Mouse (Mus musculus) embryonic facial prominence, embryonic 13.5 days (tissue): ENCODE measurements around the gene Chchd6. TPM values are rescaled to one million over a fixed set of nuclear protein-coding genes. Genes with fewer than 3 reads are reported as not detected.

Experiments
- ATAC-seq: fragments of 200-750 bp; cut with Nextera tagmentation; 2 replicates; pipeline ENCODE4 v1.8.0; 2017; ENCODE audit warnings: low read depth; ENCODE audit not compliant: insufficient number of reproducible peaks, insufficient read depth, low FRiP score, low TSS enrichment
- H3K27ac ChIP-seq: fragments of 300-500 bp; sonication (generic); 2 replicates; pipeline ENCODE4 v1.5.1; 2015; ENCODE audit warnings: moderate library complexity, mild to moderate bottlenecking, inconsistent platforms
- H3K27me3 ChIP-seq: fragments of 300-500 bp; sonication (generic); 2 replicates; pipeline ENCODE4 v1.6.1; 2015; ENCODE audit warnings: mild to moderate bottlenecking, inconsistent platforms
- H3K36me3 ChIP-seq: fragments of 300-500 bp; sonication (generic); 2 replicates; pipeline ENCODE4 v1.6.1; 2015; ENCODE audit warnings: mild to moderate bottlenecking, inconsistent platforms
- H3K4me1 ChIP-seq: fragments of 300-500 bp; sonication (generic); 2 replicates; pipeline ENCODE4 v1.6.1; 2015; ENCODE audit warnings: inconsistent platforms
- H3K4me2 ChIP-seq: fragments of 300-500 bp; sonication (generic); 2 replicates; pipeline ENCODE4 v1.6.1; 2015; ENCODE audit warnings: moderate library complexity, mild to moderate bottlenecking, inconsistent platforms
- H3K4me3 ChIP-seq: fragments of 300-500 bp; sonication (generic); 2 replicates; pipeline ENCODE4 v1.5.1; 2015; ENCODE audit warnings: mild to moderate bottlenecking, inconsistent platforms
- H3K9ac ChIP-seq: fragments of 300-500 bp; sonication (generic); 2 replicates; pipeline ENCODE4 v1.6.1; 2015; ENCODE audit warnings: mild to moderate bottlenecking, inconsistent platforms
- H3K9me3 ChIP-seq: fragments of 300-500 bp; sonication (generic); 2 replicates; pipeline ENCODE4 v1.6.1; 2016; ENCODE audit warnings: inconsistent platforms
- WGBS: fragments of 180-500 bp; shearing (Covaris S2); methylation state at CpG from one replicate; pipeline ENCODE4 v1.1.7; 2015; ENCODE audit warnings: mixed read lengths; 5-methylcytosine and 5-hydroxymethylcytosine counted together
- polyA plus RNA-seq: library from polyadenylated mRNA; unstranded; fragments of >200 nt; fragmentation: Nextera tagmentation; extraction: Ambion mirVana; gene quantifications from 2 replicates; pipeline ENCODE4 v1.2.1, GENCODE M21; 2015

The Chchd6 gene
- polyA plus RNA-seq, 1 experiment from 2014 or later: 67.2 TPM

DNA sequence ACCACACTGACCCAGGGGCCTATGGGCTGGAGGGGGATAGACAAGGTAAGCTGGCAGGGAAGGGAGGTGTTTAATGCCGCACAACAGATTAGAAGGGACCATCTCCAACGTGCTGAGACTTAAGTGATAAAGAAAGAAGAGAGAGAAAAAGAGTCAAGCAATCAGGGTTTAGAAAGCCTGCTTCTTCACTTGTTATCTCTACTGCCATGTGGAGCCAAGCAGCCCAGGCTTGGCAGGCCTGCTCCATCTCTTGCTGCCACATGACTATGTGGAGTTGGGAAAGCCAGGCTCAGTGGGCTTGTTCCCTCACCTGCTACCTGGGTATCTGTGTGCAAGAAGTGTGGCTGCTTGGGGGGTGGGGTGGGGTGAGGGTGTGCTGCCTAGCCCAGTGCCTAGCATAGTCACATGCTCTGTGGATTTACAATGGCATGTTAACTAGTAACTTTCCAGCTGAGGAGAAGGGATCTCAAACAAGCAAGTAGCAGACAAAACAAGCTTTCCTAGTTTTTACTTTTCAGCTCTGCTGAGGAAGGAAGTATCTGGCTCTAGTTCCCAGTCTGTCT lies 163.5 kb downstream of the Chchd6 start:
- WGBS: 82% methylated on average over 2 of the region's 2 CpGs
- no peak for ATAC-seq

GRCm38 (mm10) chr6:89430749-89431148 lies 164.7 kb downstream of the Chchd6 start:
- no peak for ATAC-seq
- H3K4me3 ChIP-seq: no peak overlapping the region
- H3K9ac ChIP-seq: no peak overlapping the region
- H3K9me3 ChIP-seq: no peaks in the 10 kb centered on the region
- H3K36me3 ChIP-seq: no peaks in the 10 kb centered on the region
- H3K27me3 ChIP-seq: no peaks in the 10 kb centered on the region
- H3K27ac ChIP-seq: no peak overlapping the region
- H3K4me2 ChIP-seq: no peak overlapping the region
- 0 out of 2 replicates have a peak, but pooled peaks cover 5% of the 10 kb centered on the region for H3K4me1 ChIP-seq

More for the DNA sequence above, 163.5 kb downstream of the Chchd6 start:
- H3K4me3 ChIP-seq: no peak overlapping the region
- no peaks in the 10 kb centered on the region for H3K4me1 ChIP-seq
- no peak overlapping the region for H3K27ac ChIP-seq
- no peak overlapping the region for H3K9ac ChIP-seq
- H3K4me2 ChIP-seq: no peak overlapping the region
- H3K9me3 ChIP-seq: no peaks in the 10 kb centered on the region
- H3K27me3 ChIP-seq: no peaks in the 10 kb centered on the region
- no peaks in the 10 kb centered on the region for H3K36me3 ChIP-seq

DNA sequence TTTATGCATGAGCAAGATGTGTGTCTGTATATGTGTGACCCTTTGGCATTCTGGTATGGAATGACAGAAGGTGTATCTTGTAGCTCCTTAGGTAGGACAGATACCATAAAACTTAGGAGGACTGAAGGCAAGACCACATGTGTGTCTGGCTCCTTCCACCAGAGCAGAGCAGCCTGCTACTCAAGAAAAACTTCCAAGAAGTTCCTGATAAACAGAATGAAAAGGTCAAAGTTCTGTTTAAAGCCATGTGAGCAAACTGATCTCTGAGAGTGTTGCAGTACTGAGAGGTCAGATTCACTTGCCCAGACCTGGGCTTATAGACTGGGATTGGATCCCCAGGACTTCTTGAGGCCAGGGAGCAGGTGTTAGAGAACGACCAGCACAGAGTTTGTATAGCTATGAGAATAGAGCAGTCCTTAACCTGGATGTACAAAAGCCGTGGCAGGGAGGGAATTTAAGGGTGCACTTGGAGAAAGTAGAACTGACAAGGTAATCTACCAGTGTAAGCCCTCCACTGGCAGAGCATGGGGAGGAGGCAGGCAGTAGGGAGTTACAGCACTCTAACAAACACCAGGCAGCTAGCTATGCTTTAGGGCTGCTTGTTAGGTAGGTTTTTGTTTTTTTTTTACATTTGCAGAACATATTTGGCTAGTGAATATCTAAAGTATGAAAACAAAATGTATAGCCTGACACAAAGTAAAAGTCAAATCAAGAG lies 166.6 kb downstream of the Chchd6 start:
- ATAC-seq: no peak
- Histone ChIP-seq H3K27me3 (no peaks in the 10 kb centered on the region), H3K9me3 (no peaks in the 10 kb centered on the region), H3K4me1 (0 out of 2 replicates have a peak, but pooled peaks cover 5% of the 10 kb centered on the region), H3K27ac (no peak overlapping the region), H3K4me3 (no peak overlapping the region), H3K4me2 (no peak overlapping the region), H3K9ac (no peak overlapping the region), H3K36me3 (no peaks in the 10 kb centered on the region)
- WGBS: 71% methylated on average over 2 of the region's 2 CpGs

DNA sequence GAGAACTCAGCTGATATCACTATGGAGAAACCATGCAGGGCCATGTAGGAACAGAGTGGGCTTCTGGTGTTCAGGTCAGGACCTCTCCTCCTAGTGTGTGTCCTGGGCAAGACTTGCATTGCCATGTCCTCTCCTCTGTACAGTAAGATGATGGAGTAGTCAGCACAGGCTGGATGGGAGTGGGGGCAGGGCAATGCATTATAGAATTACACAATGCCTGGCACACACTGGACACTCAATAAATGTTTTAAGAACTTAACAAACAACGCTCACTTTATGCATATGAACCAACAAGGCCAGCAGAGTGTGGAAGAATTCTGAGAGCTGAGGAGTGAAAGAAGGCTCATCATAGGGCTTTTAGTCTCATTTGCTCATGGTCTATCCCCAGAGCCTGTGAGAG lies 171.0 kb downstream of the Chchd6 start:
- 93% methylated on average over 1 of the region's 1 CpGs for WGBS
- no peak overlapping the region for H3K9ac ChIP-seq
- no peaks in the 10 kb centered on the region for H3K36me3 ChIP-seq
- H3K4me2 ChIP-seq: no peak overlapping the region
- 0 out of 2 replicates have a peak, but pooled peaks cover 5% of the 10 kb centered on the region for H3K4me1 ChIP-seq
- no peaks in the 10 kb centered on the region for H3K27me3 ChIP-seq
- no peak overlapping the region for H3K27ac ChIP-seq
- no peak for ATAC-seq
- no peaks in the 10 kb centered on the region for H3K9me3 ChIP-seq
- no peak overlapping the region for H3K4me3 ChIP-seq

- Histone ChIP-seq H3K27ac (no peak overlapping the region), H3K4me1 (0 out of 2 replicates have a peak, but pooled peaks cover 5% of the 10 kb centered on the region), H3K36me3 (no peaks in the 10 kb centered on the region), H3K9me3 (no peaks in the 10 kb centered on the region), H3K4me2 (no peak overlapping the region), H3K27me3 (no peaks in the 10 kb centered on the region), H3K9ac (no peak overlapping the region), H3K4me3 (no peak overlapping the region)
- no peak for ATAC-seq
- 83% methylated on average over 3 of the region's 3 CpGs for WGBS
These were observed 172.8 kb downstream of the Chchd6 start for GRCm38 (mm10) chr6:89422621-89423020.

DNA sequence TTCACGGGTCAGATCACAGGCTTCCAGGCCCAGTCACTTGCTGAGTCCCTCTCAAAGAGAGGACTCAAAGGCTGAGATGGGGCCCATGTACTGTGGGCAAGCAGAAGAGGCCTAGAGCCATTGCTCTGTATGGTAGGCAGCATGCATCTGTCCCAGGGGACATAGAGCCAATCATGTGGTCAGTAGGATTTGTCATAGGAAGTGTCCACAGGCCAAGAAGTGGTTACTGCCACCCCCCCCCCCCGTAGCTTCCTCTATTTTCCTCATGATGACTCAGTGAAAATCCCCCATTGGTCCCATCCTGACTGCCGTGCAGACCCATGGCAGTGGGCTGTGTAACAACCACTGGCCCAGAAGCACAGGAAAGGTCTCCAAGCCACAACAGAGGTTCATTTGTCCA lies 173.5 kb downstream of the Chchd6 start:
- WGBS: 86% methylated on average over 3 of the region's 3 CpGs

GRCm38 (mm10) chr6:89421503-89421902 lies 173.9 kb downstream of the Chchd6 start:
- Histone ChIP-seq H3K4me3 (no peak overlapping the region), H3K27ac (no peak overlapping the region), H3K4me2 (no peak overlapping the region), H3K9me3 (no peaks in the 10 kb centered on the region), H3K4me1 (0 out of 2 replicates have a peak, but pooled peaks cover 5% of the 10 kb centered on the region), H3K27me3 (no peaks in the 10 kb centered on the region), H3K9ac (no peak overlapping the region), H3K36me3 (no peaks in the 10 kb centered on the region)
- no peak for ATAC-seq
- WGBS: 81% methylated on average over 6 of the region's 6 CpGs

More for the DNA sequence above, 173.5 kb downstream of the Chchd6 start:
- H3K9me3 ChIP-seq: no peaks in the 10 kb centered on the region
- H3K4me1 ChIP-seq: 0 out of 2 replicates have a peak, but pooled peaks cover 5% of the 10 kb centered on the region
- H3K4me3 ChIP-seq: no peak overlapping the region
- no peak overlapping the region for H3K9ac ChIP-seq
- H3K27ac ChIP-seq: no peak overlapping the region
- H3K27me3 ChIP-seq: no peaks in the 10 kb centered on the region
- no peak for ATAC-seq
- no peak overlapping the region for H3K4me2 ChIP-seq
- no peaks in the 10 kb centered on the region for H3K36me3 ChIP-seq

DNA sequence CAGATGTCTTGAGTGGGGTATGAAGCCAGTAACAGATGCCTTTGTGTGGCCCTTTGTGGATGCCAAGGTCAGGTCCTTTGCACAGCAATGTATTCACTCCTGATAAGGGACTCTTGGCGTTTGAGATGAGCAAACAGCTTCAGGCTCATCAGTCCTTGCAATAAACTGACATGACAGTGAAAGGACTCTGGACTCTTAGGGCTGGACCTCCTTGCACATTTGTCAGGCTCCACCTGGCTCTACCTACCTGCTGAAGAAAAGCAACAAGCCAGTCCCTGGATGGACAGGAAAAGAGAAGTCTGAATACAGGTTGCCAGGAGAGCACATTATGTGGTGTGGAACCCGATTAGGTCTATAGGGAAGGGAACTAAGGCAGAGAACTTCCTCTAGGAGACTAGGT lies 174.7 kb downstream of the Chchd6 start:
- ATAC-seq: no peak
- Histone ChIP-seq H3K9ac (no peak overlapping the region), H3K27ac (no peak overlapping the region), H3K9me3 (no peaks in the 10 kb centered on the region), H3K36me3 (no peaks in the 10 kb centered on the region), H3K4me2 (no peak overlapping the region), H3K4me3 (no peak overlapping the region), H3K27me3 (no peaks in the 10 kb centered on the region), H3K4me1 (no peaks in the 10 kb centered on the region)
- WGBS: 90% methylated on average over 2 of the region's 2 CpGs

DNA sequence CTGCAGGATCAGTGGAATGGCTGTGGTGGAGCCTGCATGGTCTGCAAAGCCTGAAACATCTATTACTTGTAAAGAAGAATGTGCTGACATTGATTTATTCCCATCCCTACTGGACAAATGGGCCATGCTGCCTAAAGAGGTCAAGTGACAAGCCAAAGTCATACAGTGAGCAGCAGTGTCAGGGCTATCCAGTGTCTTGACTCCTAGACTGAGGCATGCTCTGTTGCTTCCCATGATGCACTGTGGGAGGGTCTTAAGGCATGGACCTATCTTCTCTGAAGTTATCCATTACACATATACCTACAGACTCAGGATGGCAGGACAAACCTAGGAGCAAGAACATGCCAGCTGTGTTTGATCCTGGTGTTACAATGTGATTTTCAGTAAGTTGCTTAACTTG lies 175.3 kb downstream of the Chchd6 start:
- no peaks in the 10 kb centered on the region for H3K36me3 ChIP-seq
- no peak overlapping the region for H3K4me2 ChIP-seq
- no peak overlapping the region for H3K27ac ChIP-seq
- no peaks in the 10 kb centered on the region for H3K9me3 ChIP-seq
- no peak for ATAC-seq
- no peaks in the 10 kb centered on the region for H3K4me1 ChIP-seq
- H3K4me3 ChIP-seq: no peak overlapping the region
- no peak overlapping the region for H3K9ac ChIP-seq
- H3K27me3 ChIP-seq: no peaks in the 10 kb centered on the region

DNA sequence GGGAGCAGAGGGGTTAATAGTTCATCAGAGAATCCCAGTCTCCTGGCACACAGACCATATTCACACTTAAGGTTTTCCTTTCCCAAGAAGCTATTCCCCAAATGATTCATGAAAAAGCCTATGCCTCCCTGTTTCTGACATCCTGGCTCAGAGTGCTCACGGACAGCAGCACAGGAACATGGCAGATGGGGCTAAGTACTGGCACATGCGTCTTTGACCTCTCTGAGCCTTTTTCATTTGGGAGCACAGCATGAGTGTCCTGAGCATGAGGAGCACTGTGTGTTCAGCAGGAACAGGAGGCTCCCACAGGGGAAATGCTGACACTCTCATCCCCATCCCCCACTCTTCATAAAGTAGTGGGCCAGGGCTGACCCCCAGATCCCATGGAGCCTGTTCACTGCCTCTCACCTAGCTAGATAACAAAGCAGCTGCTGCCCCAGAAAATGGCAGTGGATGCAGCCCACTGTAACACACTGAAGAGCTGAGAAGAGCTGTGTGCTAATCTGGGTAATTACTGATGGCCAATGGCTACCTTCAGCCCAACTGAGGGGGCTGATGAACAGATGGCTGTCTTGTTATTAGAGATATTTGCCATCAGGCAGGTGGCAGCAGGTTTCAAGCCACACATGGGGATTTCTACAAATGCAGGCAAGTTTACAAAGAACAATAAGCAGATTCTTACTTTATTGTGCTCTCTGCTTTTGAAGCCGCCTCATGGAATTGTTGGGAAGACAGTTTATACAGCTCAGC lies 176.2 kb downstream of the Chchd6 start:
- H3K4me3 ChIP-seq: no peak overlapping the region
- H3K27me3 ChIP-seq: no peaks in the 10 kb centered on the region
- no peak overlapping the region for H3K9ac ChIP-seq
- H3K4me2 ChIP-seq: no peak overlapping the region
- no peaks in the 10 kb centered on the region for H3K9me3 ChIP-seq
- no peak for ATAC-seq
- no peaks in the 10 kb centered on the region for H3K4me1 ChIP-seq
- 84% methylated on average over 3 of the region's 3 CpGs for WGBS
- H3K27ac ChIP-seq: no peak overlapping the region
- H3K36me3 ChIP-seq: no peaks in the 10 kb centered on the region

DNA sequence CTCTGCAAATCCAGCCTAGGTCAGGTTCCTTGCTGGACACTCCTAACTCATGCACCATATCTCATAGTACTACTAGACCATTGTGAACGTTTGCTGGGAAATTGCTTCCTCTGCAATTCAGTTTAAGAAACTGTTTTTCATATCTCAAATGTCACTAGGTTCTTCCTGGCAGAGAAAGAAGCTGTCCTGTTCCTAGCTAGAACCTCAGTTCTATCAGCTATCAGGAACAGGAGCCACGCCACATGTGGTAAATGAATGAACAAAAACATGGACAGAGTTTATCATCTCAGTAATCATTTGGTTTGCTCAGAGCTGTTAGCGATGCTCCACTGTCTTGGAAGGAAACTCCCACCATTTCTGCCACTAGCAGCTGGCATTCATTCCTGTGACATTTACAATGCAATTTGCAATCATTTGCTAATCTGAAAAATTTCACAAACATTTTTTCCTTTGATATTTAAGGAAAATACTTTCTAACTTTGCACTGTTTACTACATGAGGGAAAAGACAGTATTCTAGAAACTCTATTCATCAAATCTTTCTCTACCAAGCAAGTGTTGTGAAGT lies 179.3 kb downstream of the Chchd6 start:
- Histone ChIP-seq H3K4me1 (no peaks in the 10 kb centered on the region), H3K4me2 (no peak overlapping the region), H3K4me3 (no peak overlapping the region), H3K27me3 (no peaks in the 10 kb centered on the region), H3K36me3 (no peaks in the 10 kb centered on the region), H3K9ac (no peak overlapping the region), H3K27ac (no peak overlapping the region), H3K9me3 (no peaks in the 10 kb centered on the region)
- ATAC-seq: no peak
- 77% methylated on average over 3 of the region's 3 CpGs for WGBS
